Mouse (Mus musculus) lung, postnatal 14 days (tissue): ENCODE results near the gene Klhl36.

Source experiments
- DNase-seq: peaks from one replicate; pipeline ENCODE4 v3.0.0; 2021

Gene Klhl36

GRCm38 (mm10) chr8:119887130-119887529 is 25.1 kb downstream of the Klhl36 start:
- peak; percentile 46 for DNase-seq

GRCm38 (mm10) chr8:119888012-119888411 is 25.9 kb downstream of the Klhl36 start:
- no peak for DNase-seq

DNA sequence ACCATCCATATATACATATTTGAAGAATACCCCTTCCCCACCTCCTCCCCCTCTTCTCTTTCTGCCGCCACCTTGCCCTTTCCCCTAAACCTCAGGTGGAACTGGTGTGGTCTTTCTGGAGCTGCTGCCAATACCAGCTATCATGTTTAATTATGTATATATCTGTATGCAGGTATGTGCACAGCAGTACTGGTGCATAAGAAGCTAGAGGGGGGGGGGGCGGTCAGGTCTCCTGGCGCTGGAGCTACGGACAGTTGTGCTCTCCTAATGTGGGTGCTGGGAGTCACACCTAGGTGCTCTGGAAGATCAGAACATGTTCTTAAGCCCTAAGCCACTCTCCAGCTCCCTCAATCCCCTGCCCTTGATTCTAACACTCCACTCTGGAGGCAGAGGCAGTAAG is 35.0 kb downstream of the Klhl36 start:
- DNase-seq: no peak

GRCm38 (mm10) chr8:119897933-119898332 is 35.9 kb downstream of the Klhl36 start:
- DNase-seq: no peak

DNA sequence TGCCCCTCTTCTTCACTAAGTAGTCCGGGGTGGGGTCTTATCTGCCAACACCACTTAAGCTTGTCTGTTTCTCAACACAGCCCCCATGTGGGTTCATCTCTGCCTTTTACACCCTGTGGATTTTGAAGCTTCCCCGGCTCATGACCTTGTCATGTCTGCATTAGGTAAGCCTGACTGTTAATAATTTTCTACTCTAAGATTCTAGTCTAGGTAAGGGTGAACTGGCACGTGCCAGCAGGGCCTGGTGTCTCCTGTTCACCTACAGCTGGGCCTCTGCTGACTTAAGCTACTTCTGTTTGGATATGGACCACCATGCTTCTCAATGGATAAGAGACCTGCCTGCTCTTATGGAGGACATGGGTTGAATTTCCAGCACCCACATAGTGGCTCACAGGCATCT is 39.3 kb downstream of the Klhl36 start:
- no peak for DNase-seq

DNA sequence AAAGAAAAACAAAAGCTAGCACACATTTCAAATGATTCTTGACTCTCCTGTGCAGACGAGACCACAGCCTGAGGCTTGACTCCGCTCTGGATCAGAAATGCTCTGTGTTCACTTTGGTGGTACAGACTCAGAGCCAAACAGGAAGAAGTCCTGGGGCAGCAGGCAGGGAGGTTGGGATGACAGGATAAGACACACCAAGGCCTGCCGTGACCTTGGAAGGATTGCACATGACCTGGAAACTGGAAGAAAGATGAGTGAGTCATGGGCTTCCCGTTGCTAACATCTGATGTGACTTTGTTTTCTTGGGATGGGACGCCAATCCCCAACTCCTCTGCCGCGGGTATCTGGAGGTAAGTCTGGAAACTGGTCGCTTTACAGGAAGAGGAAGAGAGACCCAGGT is 39.9 kb downstream of the Klhl36 start:
- no peak for DNase-seq

GRCm38 (mm10) chr8:119904323-119904911 is 42.4 kb downstream of the Klhl36 start:
- no peak for DNase-seq

GRCm38 (mm10) chr8:119909944-119910546 is 48.0 kb downstream of the Klhl36 start, which contains the start of gene Usp10:
TSS of gene Usp10 (plus strand) at chr8:119910360.
- DNase-seq: no peak

GRCm38 (mm10) chr8:119910547-119911257 is 48.6 kb downstream of the Klhl36 start, which contains the start of gene Gm20388:
TSS of gene Gm20388 (plus strand) at chr8:119910841.
- peak; percentile 94 for DNase-seq

- no peak for DNase-seq
Observed at GRCm38 (mm10) chr8:119911258-119911962, 49.3 kb downstream of the Klhl36 start.

DNA sequence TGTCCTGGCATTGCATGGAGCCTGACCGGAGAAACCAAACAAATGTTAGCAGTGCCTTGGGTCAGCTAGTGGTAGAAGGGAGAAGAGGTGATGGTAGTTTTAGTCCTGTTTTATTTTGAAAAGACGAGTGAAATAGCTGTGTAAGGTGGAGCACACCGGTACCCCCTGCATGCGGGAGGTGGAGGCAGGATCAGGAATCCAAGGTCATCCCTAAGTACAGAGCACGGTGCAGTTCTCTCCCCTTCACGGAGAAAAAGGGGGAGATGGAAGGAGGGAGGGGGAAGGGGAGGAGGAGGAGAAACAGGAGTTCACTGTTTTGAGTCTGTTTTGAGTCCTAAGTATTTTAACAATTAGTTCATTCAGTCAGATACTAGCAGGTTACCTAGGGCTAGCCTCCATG is 50.6 kb downstream of the Klhl36 start:
- no peak for DNase-seq

DNA sequence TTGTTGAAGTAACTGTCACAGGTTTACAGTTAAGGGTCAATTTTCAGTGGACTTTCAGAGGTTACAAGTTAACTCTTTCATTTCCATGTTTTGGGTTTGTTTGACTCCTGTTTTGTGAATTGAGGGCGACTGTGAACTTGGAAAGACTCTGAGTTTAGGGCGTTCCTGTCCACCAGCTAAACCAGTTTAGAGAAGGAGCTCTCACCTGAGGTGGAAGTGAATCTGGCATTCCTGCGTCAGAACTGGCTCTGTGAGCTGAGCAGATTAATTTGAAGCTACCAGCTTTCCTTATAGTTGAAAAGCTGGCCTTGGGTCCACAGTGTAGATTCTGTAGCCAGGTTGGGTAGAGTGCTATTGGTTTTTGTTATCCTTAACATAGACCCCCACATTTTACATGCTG is 51.1 kb downstream of the Klhl36 start:
- DNase-seq: no peak

DNA sequence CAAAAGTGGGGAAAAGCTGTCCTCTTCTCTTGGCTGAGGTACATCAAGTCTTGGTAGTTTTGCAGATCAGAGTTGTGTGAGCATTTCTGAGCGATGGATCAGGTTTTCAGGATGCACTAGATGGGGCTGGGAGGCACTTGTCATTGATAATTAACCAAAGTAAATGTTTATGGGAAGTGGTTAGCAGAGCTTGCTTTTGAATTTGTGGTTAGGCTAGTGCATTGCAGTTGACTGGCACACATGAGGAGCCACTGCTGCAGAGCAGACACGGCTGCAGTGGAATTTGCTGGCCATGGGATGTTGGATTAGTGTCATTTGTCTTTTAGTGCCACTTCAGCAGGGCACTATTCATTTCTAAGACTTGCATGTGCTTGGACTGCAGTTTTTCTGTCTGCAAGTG is 52.1 kb downstream of the Klhl36 start:
- no peak for DNase-seq

DNA sequence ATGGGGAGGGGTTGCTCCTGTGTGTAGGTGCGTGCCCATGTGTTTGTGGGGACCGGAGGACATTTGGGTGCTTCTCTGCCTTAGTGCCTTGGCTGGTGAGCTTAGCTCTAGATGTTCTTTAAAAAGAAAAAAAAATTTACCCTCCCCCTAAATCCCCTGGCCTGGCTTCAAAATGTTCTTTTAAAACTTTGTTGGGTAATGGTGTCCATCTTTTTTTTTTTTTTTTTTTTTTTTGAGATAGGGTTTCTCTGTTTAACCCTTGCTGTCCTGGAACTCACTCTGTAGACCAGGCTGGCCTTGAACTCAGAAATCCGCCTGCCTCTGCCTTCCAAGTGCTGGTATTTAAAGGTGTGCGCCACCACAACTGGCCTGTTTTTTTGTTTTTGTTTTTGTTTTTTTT is 53.2 kb downstream of the Klhl36 start:
- DNase-seq: no peak

- no peak for DNase-seq
Observed at GRCm38 (mm10) chr8:119916237-119916892, 54.3 kb downstream of the Klhl36 start.

DNA sequence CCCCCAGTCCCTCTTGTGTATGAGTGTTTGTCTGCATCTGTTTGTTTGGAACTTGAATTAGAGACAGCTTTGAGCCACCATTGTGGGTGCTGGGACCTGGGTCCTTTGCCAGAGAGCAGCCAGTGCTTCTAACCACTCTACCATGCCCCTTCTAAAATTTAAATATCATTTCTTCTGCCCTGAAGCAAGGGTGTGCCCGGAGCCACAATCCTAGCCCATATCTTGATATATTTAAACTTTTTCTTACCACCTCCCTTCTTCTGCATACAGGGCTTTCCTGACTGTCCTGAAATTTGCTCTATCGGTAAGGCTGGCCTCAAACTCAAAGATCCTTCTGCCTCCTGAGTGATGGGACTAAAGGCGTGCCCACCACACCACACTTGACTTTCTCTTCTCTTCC is 55.3 kb downstream of the Klhl36 start:
- DNase-seq: no peak

GRCm38 (mm10) chr8:119918155-119918567 is 56.1 kb downstream of the Klhl36 start:
- no peak for DNase-seq

GRCm38 (mm10) chr8:119923259-119923658 is 61.2 kb downstream of the Klhl36 start:
- DNase-seq: no peak

GRCm38 (mm10) chr8:119925428-119925827 is 63.4 kb downstream of the Klhl36 start:
- DNase-seq: no peak

- DNase-seq: peak; percentile 30
Observed at GRCm38 (mm10) chr8:119926474-119926873, 64.4 kb downstream of the Klhl36 start.
